Mouse (Mus musculus) CH12.LX (cell line): ENCODE data around the gene Defa32. TPM values are rescaled to one million over a fixed set of nuclear protein-coding genes. Genes with fewer than 3 reads are reported as not detected.
"Not testable (repeated sequence)": the region's sequence is repeated elsewhere in the genome, so short reads cannot be mapped to it uniquely, and the experiment has no call there.

Experiments used
- DNase-seq: peaks from one replicate; pipeline ENCODE4 v3.0.0-alpha.2; 2013; ENCODE audit errors: extremely low read depth
- H3K27ac ChIP-seq: 2 replicates; pipeline ENCODE4 v1.5.1; 2012; ENCODE audit warnings: low read depth, mild to moderate bottlenecking, control low read depth, moderate library complexity; ENCODE audit not compliant: insufficient read depth
- H3K27me3 ChIP-seq: replicated peaks from 2 replicates; pipeline ENCODE3; 2012; ENCODE audit warnings: inconsistent platforms
- H3K36me3 ChIP-seq, 2 experiments: replicated peaks in 1 of 2; 2 replicates each; pipeline versions ENCODE3 to v1.6.1; 2012; ENCODE audit warnings: inconsistent platforms in 1 of 2, low read length in 1 of 2, mild to moderate bottlenecking in 1 of 2, mixed read lengths in 1 of 2, moderate library complexity in 1 of 2; ENCODE audit not compliant: control insufficient read depth in 1 of 2, insufficient read depth in 1 of 2
- H3K4me1 ChIP-seq, 2 experiments: 2 replicates each; pipeline ENCODE4 v1.6.1; 2012; ENCODE audit warnings: inconsistent platforms in 1 of 2, moderate library complexity in 1 of 2; ENCODE audit not compliant: insufficient read depth in 2 of 2, control insufficient read depth in 1 of 2
- H3K4me2 ChIP-seq: 2 replicates; pipeline ENCODE4 v1.6.1; 2012; ENCODE audit warnings: low read depth, mild to moderate bottlenecking, control low read depth; ENCODE audit not compliant: poor library complexity, insufficient read depth, severe bottlenecking
- H3K4me3 ChIP-seq, 3 experiments: fragments of 150-350 bp in 1 of 3; sonication (generic) in 1 of 3; replicated peaks in 1 of 3; 2 replicates each; pipeline versions ENCODE3 to v1.5.1; 2011 to 2012; ENCODE audit warnings: low read depth in 2 of 3, low read length in 2 of 3, mild to moderate bottlenecking in 2 of 3, moderate library complexity in 2 of 3, control low read depth in 1 of 3, improper control_type of control experiment in 1 of 3, inconsistent platforms in 1 of 3, mixed read lengths in 1 of 3; ENCODE audit not compliant: poor library complexity in 1 of 3
- H3K79me2 ChIP-seq: replicated peaks from 2 replicates; pipeline ENCODE4 v1.6.1; 2012; ENCODE audit warnings: mild to moderate bottlenecking, moderate library complexity; ENCODE audit not compliant: control insufficient read depth, poor library complexity, insufficient read depth, severe bottlenecking; ENCODE audit errors: extremely low read depth
- H3K9ac ChIP-seq: 2 replicates; pipeline ENCODE4 v1.6.1; 2012; ENCODE audit warnings: low read depth, mild to moderate bottlenecking, control low read depth, moderate library complexity; ENCODE audit not compliant: insufficient read depth
- H3K9me3 ChIP-seq: replicated peaks from 2 replicates; pipeline ENCODE3; 2012; ENCODE audit warnings: low read length, inconsistent platforms, mixed read lengths
- dilution Hi-C: fragments of 300-500 bp; cut with MboI; formaldehyde crosslinking; loops from 2 replicates; pipeline ENCODE4 v1.14.3; 2020; ENCODE audit warnings: low sequenced_read_pairs; ENCODE audit not compliant: extremely low pct_unique_long_range_greater_than_20kb, extremely low pct_ligation_motif_present
- in situ Hi-C: fragments of 300-500 bp; cut with MboI; formaldehyde crosslinking; loops from 3 replicates; pipeline ENCODE4 v1.14.3; 2019; ENCODE audit warnings: low sequenced_read_pairs, low pct_ligation_motif_present, low pct_unique_long_range_greater_than_20kb, mixed read lengths
- polyA plus RNA-seq: library from polyadenylated mRNA; unstranded; fragments of >175 nt; gene quantifications from 2 replicates; pipeline ENCODE4 v1.2.1, GENCODE M21; 2012; ENCODE audit warnings: low read depth; ENCODE audit not compliant: insufficient read length
- total RNA-seq, 2 experiments: library from RNA; depleted of rRNA; stranded (reverse); fragments of 300-350 nt in 1 of 2; fragments of >200 nt in 1 of 2; gene quantifications; 2 replicates each; pipeline ENCODE4 v1.2.3; 2012 to 2014

Gene Defa32
- total RNA-seq (2012; rRNA removed) (not detected in 2 replicates), total RNA-seq (2014; rRNA removed) (not detected in 2 replicates), polyA plus RNA-seq (not detected in 2 replicates)

- DNase-seq, dilution Hi-C loops, H3K27ac ChIP-seq, H3K4me3 ChIP-seq, H3K4me1 ChIP-seq, H3K9ac ChIP-seq, H3K27me3 ChIP-seq, H3K36me3 ChIP-seq, in situ Hi-C loops, H3K9me3 ChIP-seq, H3K4me2 ChIP-seq, H3K79me2 ChIP-seq: not testable (repeated sequence)
These were observed at the start of gene Defa32 for GRCm38 (mm10) chr8:21528732-21529131. Defa32 (plus strand) TSS chr8:21529032.

GRCm38 (mm10) chr8:21508958-21509357 is 19.9 kb upstream of the Defa32 start, which contains the start of gene Defa20:
Defa20 (plus strand) TSS chr8:21509258.
- in situ Hi-C loops, H3K36me3 ChIP-seq, H3K27ac ChIP-seq, H3K4me2 ChIP-seq, H3K4me1 ChIP-seq, dilution Hi-C loops, H3K79me2 ChIP-seq, H3K27me3 ChIP-seq, H3K4me3 ChIP-seq, H3K9me3 ChIP-seq, H3K9ac ChIP-seq, DNase-seq: not testable (repeated sequence)

GRCm38 (mm10) chr8:21565086-21565485 is 36.3 kb downstream of the Defa32 start, which contains the start of gene Defa37:
Defa37 (plus strand) TSS chr8:21565386.
- dilution Hi-C loops, H3K27ac ChIP-seq, H3K27me3 ChIP-seq, H3K36me3 ChIP-seq, H3K9me3 ChIP-seq, in situ Hi-C loops, H3K9ac ChIP-seq, DNase-seq, H3K4me1 ChIP-seq, H3K79me2 ChIP-seq, H3K4me2 ChIP-seq, H3K4me3 ChIP-seq: not testable (repeated sequence)

Other genes with a start within 250 kb of the Defa32 start
- gene Defa27, start 213.5 kb upstream of the Defa32 start, total RNA-seq (2012; rRNA removed), result not detected in 2 replicates
- not detected in 2 replicates for gene Defa27, start 213.5 kb upstream of the Defa32 start, total RNA-seq (2014; rRNA removed)
- gene Defa27, start 213.5 kb upstream of the Defa32 start, polyA plus RNA-seq, result not detected in 2 replicates
- gene Defa29, start 202.0 kb upstream of the Defa32 start, total RNA-seq (2012; rRNA removed), result not detected in 2 replicates
- gene Defa29, start 202.0 kb upstream of the Defa32 start, total RNA-seq (2014; rRNA removed), result not detected in 2 replicates
- gene Defa29, start 202.0 kb upstream of the Defa32 start, polyA plus RNA-seq, result not detected in 2 replicates
- gene Defa2, start 150.5 kb upstream of the Defa32 start, total RNA-seq (2012; rRNA removed), result not detected in 2 replicates
- not detected in 2 replicates for gene Defa2, start 150.5 kb upstream of the Defa32 start, total RNA-seq (2014; rRNA removed)
- not detected in 2 replicates for gene Defa2, start 150.5 kb upstream of the Defa32 start, polyA plus RNA-seq
- not detected in 2 replicates for gene Defa33, start 137.2 kb upstream of the Defa32 start, total RNA-seq (2012; rRNA removed)
- not detected in 2 replicates for gene Defa33, start 137.2 kb upstream of the Defa32 start, total RNA-seq (2014; rRNA removed)
- not detected in 2 replicates for gene Defa33, start 137.2 kb upstream of the Defa32 start, polyA plus RNA-seq
- gene Defa36, start 101.6 kb upstream of the Defa32 start, total RNA-seq (2012; rRNA removed), result not detected in 2 replicates
- not detected in 2 replicates for gene Defa36, start 101.6 kb upstream of the Defa32 start, total RNA-seq (2014; rRNA removed)
- not detected in 2 replicates for gene Defa36, start 101.6 kb upstream of the Defa32 start, polyA plus RNA-seq
- not detected in 2 replicates for gene Gm7849, start 72.5 kb upstream of the Defa32 start, total RNA-seq (2012; rRNA removed)
- gene Gm7849, start 72.5 kb upstream of the Defa32 start, total RNA-seq (2014; rRNA removed), result not detected in 2 replicates
- not detected in 2 replicates for gene Gm7849, start 72.5 kb upstream of the Defa32 start, polyA plus RNA-seq
- not detected in 2 replicates for gene Defa20, start 19.8 kb upstream of the Defa32 start, total RNA-seq (2012; rRNA removed)
- not detected in 2 replicates for gene Defa20, start 19.8 kb upstream of the Defa32 start, total RNA-seq (2014; rRNA removed)
- not detected in 2 replicates for gene Defa20, start 19.8 kb upstream of the Defa32 start, polyA plus RNA-seq
- gene Defa37, start 36.4 kb downstream of the Defa32 start, total RNA-seq (2012; rRNA removed), result not detected in 2 replicates
- not detected in 2 replicates for gene Defa37, start 36.4 kb downstream of the Defa32 start, total RNA-seq (2014; rRNA removed)
- gene Defa37, start 36.4 kb downstream of the Defa32 start, polyA plus RNA-seq, result not detected in 2 replicates
- not detected in 2 replicates for gene Defa28, start 54.0 kb downstream of the Defa32 start, total RNA-seq (2012; rRNA removed)
- gene Defa28, start 54.0 kb downstream of the Defa32 start, total RNA-seq (2014; rRNA removed), result not detected in 2 replicates
- gene Defa28, start 54.0 kb downstream of the Defa32 start, polyA plus RNA-seq, result not detected in 2 replicates
- gene Gm7861, start 65.5 kb downstream of the Defa32 start, total RNA-seq (2012; rRNA removed), result not detected in 2 replicates
- gene Gm7861, start 65.5 kb downstream of the Defa32 start, total RNA-seq (2014; rRNA removed), result not detected in 2 replicates
- not detected in 2 replicates for gene Gm7861, start 65.5 kb downstream of the Defa32 start, polyA plus RNA-seq
- not detected in 2 replicates for gene Defa26, start 89.2 kb downstream of the Defa32 start, total RNA-seq (2012; rRNA removed)
- not detected in 2 replicates for gene Defa26, start 89.2 kb downstream of the Defa32 start, total RNA-seq (2014; rRNA removed)
- gene Defa26, start 89.2 kb downstream of the Defa32 start, polyA plus RNA-seq, result not detected in 2 replicates
- not detected in 2 replicates for gene Defa17, start 126.7 kb downstream of the Defa32 start, total RNA-seq (2012; rRNA removed)
- not detected in 2 replicates for gene Defa17, start 126.7 kb downstream of the Defa32 start, total RNA-seq (2014; rRNA removed)
- not detected in 2 replicates for gene Defa17, start 126.7 kb downstream of the Defa32 start, polyA plus RNA-seq
- not detected in 2 replicates for gene Defa34, start 136.8 kb downstream of the Defa32 start, total RNA-seq (2012; rRNA removed)
- gene Defa34, start 136.8 kb downstream of the Defa32 start, total RNA-seq (2014; rRNA removed), result not detected in 2 replicates
- not detected in 2 replicates for gene Defa34, start 136.8 kb downstream of the Defa32 start, polyA plus RNA-seq
- not detected in 2 replicates for gene AY761184, start 174.6 kb downstream of the Defa32 start, total RNA-seq (2012; rRNA removed)
- not detected in 2 replicates for gene AY761184, start 174.6 kb downstream of the Defa32 start, total RNA-seq (2014; rRNA removed)
- gene AY761184, start 174.6 kb downstream of the Defa32 start, polyA plus RNA-seq, result not detected in 2 replicates
- gene Defa24, start 205.5 kb downstream of the Defa32 start, total RNA-seq (2012; rRNA removed), result not detected in 2 replicates
- not detected in 2 replicates for gene Defa24, start 205.5 kb downstream of the Defa32 start, total RNA-seq (2014; rRNA removed)
- gene Defa24, start 205.5 kb downstream of the Defa32 start, polyA plus RNA-seq, result not detected in 2 replicates